Mouse (Mus musculus) midbrain, embryonic 14.5 days (tissue): ENCODE results near the gene Opalin. TPM values are rescaled to one million over a fixed set of nuclear protein-coding genes. Genes with fewer than 3 reads are reported as not detected.

Experiments
- ATAC-seq: fragments of 200-750 bp; cut with Nextera tagmentation; 2 replicates; pipeline ENCODE4 v1.8.0; 2017; ENCODE audit warnings: moderate number of reproducible peaks, moderate library complexity; ENCODE audit not compliant: low FRiP score, low TSS enrichment
- DNase-seq: peaks from one replicate; pipeline ENCODE4 v3.0.0-alpha.2; 2015
- H3K27ac ChIP-seq: fragments of 300-500 bp; sonication (generic); replicated peaks from 2 replicates; pipeline ENCODE4 v1.5.1; 2014; ENCODE audit warnings: mild to moderate bottlenecking, low read depth, low read length, moderate library complexity
- H3K27me3 ChIP-seq: fragments of 300-500 bp; sonication (generic); 2 replicates; pipeline ENCODE4 v1.6.1; 2014; ENCODE audit warnings: low read length, control low read depth, mixed read lengths; ENCODE audit not compliant: control insufficient read depth, insufficient read depth
- H3K36me3 ChIP-seq: fragments of 300-500 bp; sonication (generic); 2 replicates; pipeline ENCODE4 v1.6.1; 2014; ENCODE audit warnings: low read length, control low read depth; ENCODE audit not compliant: control insufficient read depth, insufficient read depth
- H3K4me1 ChIP-seq: fragments of 300-500 bp; sonication (generic); 2 replicates; pipeline ENCODE4 v1.6.1; 2014; ENCODE audit warnings: mild to moderate bottlenecking, antibody characterized with exemption, low read length, control low read depth; ENCODE audit not compliant: control insufficient read depth, insufficient read depth
- H3K4me2 ChIP-seq: fragments of 300-500 bp; sonication (generic); 2 replicates; pipeline ENCODE4 v1.6.1; 2014; ENCODE audit warnings: mild to moderate bottlenecking, low read length, moderate library complexity
- H3K4me3 ChIP-seq: fragments of 300-500 bp; sonication (generic); replicated peaks from 2 replicates; pipeline ENCODE4 v1.5.1; 2014; ENCODE audit warnings: low read depth, low read length
- H3K9ac ChIP-seq: fragments of 300-500 bp; sonication (generic); replicated peaks from 2 replicates; pipeline ENCODE4 v1.6.1; 2014; ENCODE audit warnings: mild to moderate bottlenecking, low read length, moderate library complexity
- H3K9me3 ChIP-seq: fragments of 300-500 bp; sonication (generic); 2 replicates; pipeline ENCODE4 v1.6.1; 2016; ENCODE audit warnings: low read length, control low read depth, mixed read lengths; ENCODE audit not compliant: control insufficient read depth
- WGBS: fragments of 180-500 bp; shearing (Covaris S2); extraction: QIAGEN DNeasy Blood & Tissue Kit; methylation state at CpG from one replicate; pipeline ENCODE4 v1.1.7; 2014; 5-methylcytosine and 5-hydroxymethylcytosine counted together
- polyA plus RNA-seq: library from polyadenylated mRNA; unstranded; fragments of >200 nt; fragmentation: Nextera tagmentation; extraction: Ambion mirVana; gene quantifications from 2 replicates; pipeline ENCODE4 v1.2.1, GENCODE M21; 2014

The Opalin gene
- polyA plus RNA-seq, 1 experiment from 2014 or later = not detected

DNA sequence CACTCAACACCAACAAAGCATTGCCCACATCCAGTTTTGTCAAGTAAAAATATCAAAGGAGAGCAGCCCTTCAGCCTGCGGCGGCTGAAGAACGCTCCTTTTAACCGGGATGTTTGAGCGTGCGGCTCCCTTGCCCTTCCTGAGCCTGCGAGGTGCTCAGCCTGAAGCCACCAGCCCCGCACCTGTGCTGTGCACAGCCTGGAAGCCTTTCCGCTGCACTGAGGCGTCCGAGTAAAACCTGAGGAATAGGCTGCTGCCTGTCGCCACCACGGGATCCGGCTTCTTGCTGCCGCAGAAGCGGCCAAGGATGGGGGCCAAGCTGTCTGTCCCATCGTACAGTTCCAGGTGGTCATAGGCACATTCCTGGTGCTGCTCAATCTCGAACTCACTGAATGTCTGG is 11.6 kb upstream of the Opalin start:
- peak; percentile 14 for DNase-seq
- no peak overlapping the region for H3K4me3 ChIP-seq
- no peak overlapping the region for H3K27ac ChIP-seq

DNA sequence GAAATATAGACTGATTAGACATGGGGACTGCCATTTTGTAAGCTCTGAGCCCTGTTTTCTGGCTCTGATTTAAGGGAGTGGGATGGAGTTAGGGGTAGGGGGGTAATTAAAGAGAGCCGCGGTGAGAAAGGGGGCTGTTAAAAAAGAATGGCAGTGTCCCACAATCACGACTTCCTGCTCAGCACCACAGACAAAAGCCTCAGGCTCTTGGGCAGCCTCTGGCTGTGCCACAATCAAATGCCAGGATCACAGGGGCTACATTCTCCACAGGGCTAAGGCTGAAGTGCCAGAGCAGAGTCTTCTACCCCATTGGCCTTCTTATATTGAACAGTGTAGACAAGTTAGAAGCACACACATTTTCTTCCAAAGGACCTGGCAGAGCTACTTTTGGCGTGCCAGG is 11.0 kb upstream of the Opalin start:
- WGBS = 60% methylated on average over 4 of the region's 4 CpGs
- DNase-seq (no peak), ATAC-seq (no peak)
- peaks cover 6% of the 10 kb centered on the region; the same call in 1 of the 2 replicates for H3K27me3 ChIP-seq
- H3K36me3 ChIP-seq = no peaks in the 10 kb centered on the region
- H3K4me2 ChIP-seq = no peak overlapping the region
- H3K9ac ChIP-seq = no peak overlapping the region
- H3K27ac ChIP-seq = no peak overlapping the region
- H3K4me3 ChIP-seq = no peak overlapping the region
- no peaks in the 10 kb centered on the region for H3K9me3 ChIP-seq
- no peaks in the 10 kb centered on the region for H3K4me1 ChIP-seq

More for the DNA sequence above, 11.6 kb upstream of the Opalin start:
- WGBS = 45% methylated on average over 18 of the region's 18 CpGs
- H3K4me2 ChIP-seq = no peak overlapping the region
- no peak for ATAC-seq
- no peaks in the 10 kb centered on the region for H3K4me1 ChIP-seq
- H3K27me3 ChIP-seq = peaks cover 6% of the 10 kb centered on the region; the same call in 1 of the 2 replicates
- no peaks in the 10 kb centered on the region for H3K9me3 ChIP-seq
- H3K9ac ChIP-seq = no peak overlapping the region; the same call in 1 of the 2 replicates
- H3K36me3 ChIP-seq = no peaks in the 10 kb centered on the region

DNA sequence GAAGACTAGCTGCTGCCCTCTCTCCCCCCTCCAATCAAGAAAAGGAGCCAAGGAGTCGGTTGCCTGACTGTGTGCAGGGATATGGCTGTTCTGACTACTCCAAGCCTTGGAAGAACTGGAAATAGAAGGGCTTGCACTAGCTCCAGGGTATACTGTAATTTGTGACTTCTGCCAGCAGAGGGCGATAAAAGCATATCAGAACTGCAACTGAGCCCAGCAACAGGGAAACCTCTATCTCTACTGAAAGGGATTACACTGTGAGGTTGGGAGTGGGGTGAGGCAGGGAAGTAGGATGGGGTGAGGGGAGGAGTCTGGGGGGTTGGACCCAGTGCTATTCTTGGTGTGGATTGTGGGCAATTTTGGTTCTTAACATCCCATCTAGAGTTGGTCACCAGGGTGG is 9.8 kb upstream of the Opalin start:
- H3K4me2 ChIP-seq = no peak overlapping the region
- H3K27ac ChIP-seq = no peak overlapping the region
- no peaks in the 10 kb centered on the region for H3K9me3 ChIP-seq
- H3K27me3 ChIP-seq = peaks cover 6% of the 10 kb centered on the region; the same call in 1 of the 2 replicates
- no peaks in the 10 kb centered on the region for H3K36me3 ChIP-seq
- H3K4me1 ChIP-seq = peaks cover 5% of the 10 kb centered on the region; the same call in 1 of the 2 replicates
- ATAC-seq (peak; percentile 57; the same call in 1 of the 2 replicates), DNase-seq (peak; percentile 94)
- H3K9ac ChIP-seq = no peak overlapping the region
- 7% methylated on average over 2 of the region's 2 CpGs for WGBS
- no peak overlapping the region for H3K4me3 ChIP-seq

DNA sequence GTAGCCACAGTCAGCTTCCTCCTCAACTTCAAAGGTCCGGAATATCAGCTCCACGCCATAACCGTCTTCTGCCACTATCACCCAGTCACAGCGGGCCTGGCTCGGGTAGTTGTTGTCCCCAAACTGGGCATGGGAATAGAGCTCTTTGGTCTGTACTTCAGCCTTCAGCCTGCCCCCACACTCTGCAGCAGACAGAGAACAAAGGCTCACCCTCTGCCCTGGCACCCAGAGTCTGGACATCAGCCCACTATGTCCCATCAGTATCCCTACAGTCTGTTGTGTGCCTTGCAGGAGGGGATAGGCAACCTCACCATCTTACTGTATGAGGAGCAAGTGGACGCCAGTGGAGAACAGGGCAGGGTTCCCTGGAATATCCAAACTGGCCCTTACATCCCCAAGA is 9.4 kb upstream of the Opalin start:
- no peak for ATAC-seq
- 89% methylated on average over 6 of the region's 6 CpGs for WGBS

DNA sequence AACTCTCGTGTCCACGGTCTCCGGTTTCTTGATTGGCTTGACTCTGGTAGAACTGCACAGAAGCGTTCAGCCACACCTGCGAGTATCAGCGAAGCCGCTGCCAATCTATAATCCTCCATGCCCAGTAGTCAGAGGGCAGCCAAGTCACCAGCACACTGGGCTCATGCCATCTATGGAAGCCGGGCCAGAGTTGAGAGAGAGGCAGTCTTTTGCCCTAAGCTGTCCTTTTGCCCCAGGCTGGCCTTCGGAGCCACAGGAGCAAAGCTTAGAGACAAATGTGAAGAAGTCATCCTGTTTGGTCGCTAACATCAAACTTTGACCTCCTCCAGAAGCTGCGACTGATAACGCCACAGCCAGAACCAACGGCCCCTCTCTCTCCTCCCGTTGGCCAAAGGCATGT is 6.7 kb upstream of the Opalin start:
- Histone ChIP-seq H3K27me3 (0 out of 2 replicates have a peak, but pooled peaks cover 4% of the 10 kb centered on the region), H3K9me3 (no peaks in the 10 kb centered on the region), H3K4me1 (peaks cover 12% of the 10 kb centered on the region), H3K9ac (no peak overlapping the region), H3K4me2 (no peak overlapping the region), H3K27ac (no peak overlapping the region), H3K36me3 (no peaks in the 10 kb centered on the region), H3K4me3 (no peak overlapping the region)
- ATAC-seq (no peak), DNase-seq (no peak)
- 95% methylated on average over 14 of the region's 14 CpGs for WGBS

More for the DNA sequence above, 9.4 kb upstream of the Opalin start:
- H3K9ac ChIP-seq = no peak overlapping the region
- H3K4me2 ChIP-seq = no peak overlapping the region
- H3K36me3 ChIP-seq = no peaks in the 10 kb centered on the region
- no peak for DNase-seq
- no peak overlapping the region for H3K27ac ChIP-seq
- no peak overlapping the region for H3K4me3 ChIP-seq
- no peaks in the 10 kb centered on the region for H3K9me3 ChIP-seq
- H3K27me3 ChIP-seq = peaks cover 6% of the 10 kb centered on the region; the same call in 1 of the 2 replicates
- H3K4me1 ChIP-seq = peaks cover 10% of the 10 kb centered on the region

DNA sequence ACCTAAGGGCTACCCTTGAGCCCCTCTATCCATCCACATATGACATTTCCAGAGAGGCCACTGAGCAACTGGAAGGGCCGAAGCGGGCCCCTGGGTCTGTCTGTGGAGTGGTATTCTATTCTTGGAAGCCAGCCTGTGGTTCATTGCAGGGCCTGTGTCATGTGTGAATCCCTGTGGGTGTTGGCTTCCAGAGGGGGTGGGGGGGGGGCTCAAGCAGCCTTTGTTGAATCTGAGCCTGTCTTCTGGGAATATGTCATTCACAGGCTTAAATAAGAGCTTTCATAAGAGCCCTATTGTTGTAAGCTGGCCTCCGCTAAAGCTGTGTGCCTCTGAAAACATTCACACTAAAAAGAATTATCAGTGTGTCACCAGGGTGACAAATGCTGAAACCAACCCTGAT is 4.7 kb upstream of the Opalin start:
- Histone ChIP-seq H3K9me3 (no peaks in the 10 kb centered on the region), H3K27me3 (no peaks in the 10 kb centered on the region), H3K4me1 (peaks cover 12% of the 10 kb centered on the region), H3K36me3 (no peaks in the 10 kb centered on the region), H3K4me3 (no peak overlapping the region), H3K27ac (peak overlapping the region; percentile 46), H3K4me2 (no peak overlapping the region), H3K9ac (no peak overlapping the region)
- WGBS = 5% methylated on average over 3 of the region's 3 CpGs
- ATAC-seq = peak; percentile 63; the same call in 1 of the 2 replicates
- DNase-seq = peak; percentile 62

DNA sequence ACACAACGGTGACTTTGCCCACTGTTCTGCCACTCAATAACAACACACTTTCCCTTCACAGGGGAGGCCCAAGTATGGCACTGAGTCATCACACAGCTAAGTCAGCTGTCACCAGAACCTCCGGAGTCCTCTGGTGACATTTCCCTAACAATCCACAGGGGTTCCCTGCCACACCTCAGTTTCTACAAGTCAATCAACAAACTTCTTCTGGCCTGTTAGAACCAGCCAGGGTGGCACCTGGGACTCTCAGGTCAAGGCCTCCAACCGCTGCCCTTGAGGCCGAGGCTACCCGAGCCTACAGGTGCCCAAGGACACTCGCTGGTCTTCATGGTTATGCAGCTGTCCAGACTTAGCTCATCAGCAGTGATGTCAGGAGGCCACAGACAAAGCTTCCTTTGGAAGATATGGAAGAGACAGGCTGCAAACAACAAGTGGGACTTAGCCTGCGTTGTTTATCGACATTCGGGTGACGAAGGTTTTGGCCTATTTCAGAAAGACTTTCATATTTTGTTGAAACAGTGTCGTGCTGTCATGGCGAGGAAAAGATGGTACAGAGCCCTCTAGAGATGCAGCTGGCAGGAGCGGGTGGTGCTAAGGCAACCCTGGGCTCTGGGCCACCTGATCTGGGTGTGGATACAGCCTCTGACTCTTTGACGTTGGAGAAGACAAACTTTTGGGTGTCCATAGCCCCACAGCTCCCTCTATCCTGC is 3.0 kb downstream of the Opalin start:
- peaks cover 2% of the 10 kb centered on the region; the same call in 1 of the 2 replicates for H3K27me3 ChIP-seq
- 90% methylated on average over 14 of the region's 14 CpGs for WGBS

DNA sequence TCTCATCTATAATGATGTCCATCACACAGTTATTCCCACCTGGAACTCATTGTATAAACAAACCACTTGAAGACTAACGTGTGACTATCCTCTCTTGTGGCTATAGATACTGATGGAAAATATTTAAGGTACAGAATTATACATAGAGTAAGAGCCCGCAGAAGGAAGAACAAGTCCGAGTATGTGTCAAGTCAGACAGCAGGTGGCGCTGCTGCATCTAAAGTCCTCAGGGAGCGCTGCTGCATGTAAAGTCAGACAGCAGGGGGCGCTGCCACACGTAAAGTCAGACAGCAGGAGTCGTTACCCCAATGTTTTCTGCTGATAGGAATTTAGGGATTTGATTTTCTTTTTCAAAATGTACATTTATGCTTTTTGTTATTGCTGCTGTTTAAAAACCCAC is 5.4 kb downstream of the Opalin start:
- H3K27me3 ChIP-seq = peaks cover 2% of the 10 kb centered on the region; the same call in 1 of the 2 replicates
- 7% methylated on average over 8 of the region's 8 CpGs for WGBS
- H3K36me3 ChIP-seq = no peaks in the 10 kb centered on the region
- no peak overlapping the region for H3K9ac ChIP-seq
- peak; percentile 34; the same call in 1 of the 2 replicates for ATAC-seq
- no peak overlapping the region for H3K27ac ChIP-seq
- H3K4me2 ChIP-seq = no peak overlapping the region
- H3K4me3 ChIP-seq = no peak overlapping the region
- peak; percentile 95 for DNase-seq
- no peaks in the 10 kb centered on the region for H3K4me1 ChIP-seq
- H3K9me3 ChIP-seq = no peaks in the 10 kb centered on the region

More for the DNA sequence above, 3.0 kb downstream of the Opalin start:
- H3K9ac ChIP-seq = no peak overlapping the region
- H3K27ac ChIP-seq = no peak overlapping the region
- H3K9me3 ChIP-seq = no peaks in the 10 kb centered on the region
- H3K36me3 ChIP-seq = no peaks in the 10 kb centered on the region
- H3K4me3 ChIP-seq = no peak overlapping the region
- no peak for ATAC-seq
- H3K4me1 ChIP-seq = no peaks in the 10 kb centered on the region
- DNase-seq = no peak
- no peak overlapping the region for H3K4me2 ChIP-seq

DNA sequence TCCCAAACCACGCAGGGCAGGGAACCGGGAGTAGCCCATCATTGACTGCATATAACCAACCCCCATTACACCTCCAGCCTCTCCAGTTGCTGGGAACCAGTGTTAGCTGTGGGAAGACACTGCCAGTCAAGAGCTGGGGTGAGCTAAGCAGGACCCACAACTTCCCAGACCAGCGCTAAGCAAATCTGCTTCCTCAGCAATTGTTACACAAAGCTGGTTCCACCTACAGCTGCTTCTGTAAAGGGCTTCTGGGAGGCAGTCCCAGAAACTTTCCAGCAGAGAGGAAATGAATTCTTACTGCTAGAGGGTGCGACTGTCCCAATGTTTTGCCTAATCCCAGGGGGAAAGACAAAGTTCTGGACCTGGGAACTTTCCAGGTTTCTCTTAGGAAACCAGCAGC is 22.2 kb downstream of the Opalin start:
- Histone ChIP-seq H3K4me1 (no peaks in the 10 kb centered on the region), H3K36me3 (no peaks in the 10 kb centered on the region), H3K4me2 (no peak overlapping the region), H3K9me3 (no peaks in the 10 kb centered on the region), H3K9ac (no peak overlapping the region), H3K4me3 (no peak overlapping the region), H3K27ac (no peak overlapping the region), H3K27me3 (no peaks in the 10 kb centered on the region)
- DNase-seq = no peak
- WGBS = 76% methylated on average over 4 of the region's 4 CpGs
- ATAC-seq = no peak
